Mouse (Mus musculus) Patski (cell line): ENCODE data around the gene Adcy3. TPM values are rescaled to one million over a fixed set of nuclear protein-coding genes. Genes with fewer than 3 reads are reported as not detected.
A peak's percentile ranks its signal among the peaks of the same experiment; 100 is the strongest.

Source experiments
- ATAC-seq: fragments of 100-300 bp; one replicate; pipeline ENCODE4 v1.8.0; 2021
- CTCF ChIA-PET: fragments of 350-600 bp; sonication (Branson Sonifier 250); formaldehyde crosslinking; loops from one replicate; lab custom pipeline; 2022; ENCODE audit warnings: inconsistent platforms; lab: Charles Lee
- POLR2A ChIA-PET: fragments of 350-600 bp; sonication (Branson Sonifier 250); formaldehyde crosslinking; loops from one replicate; lab custom pipeline; 2022; ENCODE audit warnings: antibody characterized with exemption, inconsistent platforms; lab: Charles Lee
- DNase-seq: peaks from one replicate; pipeline ENCODE4 v3.0.0-alpha.2; 2011; ENCODE audit warnings: low read depth, low spot score
- H3K27me3 ChIP-seq: fragments of 371-371 bp; one replicate; pipeline ENCODE4 v1.5.1; 2021
- CTCF ChIP-seq: fragments of 100-300 bp; IDR thresholded peaks from one replicate; pipeline ENCODE4 v1.5.1; 2021
- in situ Hi-C: fragments of 300-500 bp; cut with MboI; formaldehyde crosslinking; loops from 3 replicates; pipeline ENCODE4 v1.11.1; 2018; ENCODE audit warnings: low pct_unique_long_range_greater_than_20kb, mixed read lengths
- polyA plus RNA-seq: library from polyadenylated mRNA; unstranded; gene quantifications from one replicate; pipeline ENCODE4 v1.2.3, GENCODE M21; 2021

Gene Adcy3
- polyA plus RNA-seq, 1 experiment from 2014 or later = 1.6 TPM

DNA sequence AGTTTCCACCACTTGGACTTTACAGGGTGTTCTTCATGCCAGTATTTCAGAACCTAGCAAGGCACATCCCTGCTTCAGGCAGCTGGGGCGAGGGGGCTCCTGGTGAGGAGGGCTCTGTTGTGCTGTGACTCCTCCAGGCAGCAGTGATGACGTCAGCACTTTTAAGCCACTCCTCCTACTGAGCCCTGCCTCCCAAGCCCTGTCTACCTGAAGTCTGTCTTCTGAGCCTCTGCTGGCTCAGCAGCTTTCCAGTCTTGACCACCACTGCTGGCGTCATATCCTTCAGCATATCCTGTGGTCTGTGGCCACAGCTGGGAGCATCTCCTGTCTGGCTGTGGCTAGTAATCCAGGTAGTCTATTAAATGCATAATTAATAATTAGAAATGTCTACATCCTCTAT is 47.6 kb downstream of the Adcy3 start:
- DNase-seq = no peak
- no peak for TF ChIP-seq CTCF
- peaks cover 4% of the 10 kb centered on the region for H3K27me3 ChIP-seq
- ChIA-PET POLR2A (no interaction called here), CTCF (no interaction called here)
- in situ Hi-C loops = no loop called here
- no peak for ATAC-seq

DNA sequence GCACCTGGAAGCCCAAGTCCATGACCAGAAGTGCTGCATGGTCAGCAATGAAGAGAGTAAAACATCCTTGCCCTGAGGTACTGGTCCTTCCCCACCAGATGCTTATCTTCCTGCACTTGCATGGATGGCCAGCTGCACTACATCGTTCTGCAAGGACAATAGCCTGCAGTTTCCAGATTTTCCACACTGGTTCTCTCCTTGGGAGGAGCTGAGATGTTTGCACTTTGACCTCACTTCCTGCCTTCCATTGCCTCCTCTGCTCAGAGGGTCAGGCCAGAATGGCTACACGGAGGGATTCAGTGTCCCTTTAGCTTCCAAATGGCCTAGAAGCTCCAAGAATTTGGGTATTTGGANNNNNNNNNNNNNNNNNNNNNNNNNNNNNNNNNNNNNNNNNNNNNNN is 51.7 kb downstream of the Adcy3 start:
- H3K27me3 ChIP-seq = no peaks in the 10 kb centered on the region
- DNase-seq (no peak), ATAC-seq (no peak)
- in situ Hi-C loops = no loop called here
- CTCF ChIA-PET = no interaction called here
- no peak for TF ChIP-seq CTCF
- POLR2A ChIA-PET = no interaction called here

DNA sequence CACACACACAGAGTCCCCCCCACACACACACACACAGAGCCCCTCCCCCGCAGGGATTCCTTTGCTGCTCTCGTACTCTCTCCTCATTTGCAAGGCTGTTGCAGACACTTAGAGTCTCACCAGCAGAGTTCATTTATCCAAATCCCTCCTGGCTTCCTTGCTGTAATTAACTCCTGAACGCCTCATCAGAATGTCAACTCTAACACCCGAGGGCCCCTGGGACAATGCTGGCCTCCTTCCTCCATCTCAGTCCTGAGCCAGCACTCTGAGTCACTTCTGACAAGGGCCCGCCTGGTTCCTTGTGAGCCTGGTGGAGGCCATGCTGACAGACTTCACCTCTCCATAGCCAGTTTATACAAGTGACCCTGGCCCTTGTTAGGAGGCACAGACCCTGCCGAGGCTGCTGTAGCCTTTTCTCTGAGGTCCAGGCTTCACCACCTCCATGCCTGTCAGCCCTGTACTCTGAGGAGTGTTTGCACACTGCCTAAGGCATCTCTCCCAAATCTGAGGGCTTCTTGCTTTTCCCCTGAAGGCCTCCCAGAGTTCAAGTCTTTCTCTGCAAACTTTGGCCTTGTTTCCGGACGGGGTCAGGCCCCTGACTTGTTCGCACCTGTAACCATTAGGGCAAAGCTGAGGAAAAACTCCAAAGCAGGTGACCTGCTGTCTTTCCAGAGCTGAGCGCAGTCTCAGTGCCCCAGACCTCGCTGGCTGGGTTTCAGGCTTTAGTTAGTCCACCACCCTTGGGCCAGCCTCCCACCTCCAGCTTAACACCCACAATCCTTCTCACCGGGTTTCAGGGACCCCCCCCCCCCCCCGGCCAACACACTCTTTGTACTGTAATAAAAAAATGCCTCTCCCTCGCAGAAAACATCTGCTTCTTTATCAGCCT is 55.5 kb downstream of the Adcy3 start:
- TF ChIP-seq CTCF = no peak
- ChIA-PET POLR2A (no interaction called here), CTCF (no interaction called here)
- peak; percentile 75 for ATAC-seq
- peak; percentile 58 for DNase-seq
- H3K27me3 ChIP-seq = no peaks in the 10 kb centered on the region
- in situ Hi-C loops = no loop called here

DNA sequence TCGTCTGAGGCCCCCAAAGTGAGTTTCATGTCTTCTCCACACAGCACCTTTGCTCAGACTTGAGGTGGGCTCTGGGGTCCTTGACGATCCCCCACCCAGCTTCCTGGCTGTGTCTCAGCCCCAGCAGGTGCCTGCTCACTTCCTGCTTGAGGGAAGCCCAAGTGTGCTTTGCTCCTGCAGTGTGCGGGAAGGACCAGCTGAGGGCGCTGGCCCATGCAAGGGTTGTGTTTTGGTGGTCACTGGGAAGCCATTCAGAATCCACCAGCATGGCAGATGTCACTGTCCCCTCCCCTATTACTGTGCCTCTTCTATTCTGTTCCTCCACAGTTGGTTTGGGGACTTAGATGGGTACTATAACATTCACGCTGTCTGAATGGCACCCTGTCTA is 56.2 kb downstream of the Adcy3 start:
- ChIA-PET POLR2A (no interaction called here), CTCF (no interaction called here)
- ATAC-seq (no peak), DNase-seq (no peak)
- no peaks in the 10 kb centered on the region for H3K27me3 ChIP-seq
- in situ Hi-C loops = no loop called here
- TF ChIP-seq CTCF = no peak

GRCm38 (mm10) chr12:4192514-4192913 is 59.6 kb downstream of the Adcy3 start:
- ChIA-PET POLR2A (no interaction called here), CTCF (interaction anchor here (1.0 to 2.8 kb wide), 3 partner anchors 11 to 84 kb away, joined by 3 to 14 read pairs (median 5); no protein-coding TSS in a partner anchor)
- in situ Hi-C loops = no loop called here
- TF ChIP-seq CTCF = no peak
- ATAC-seq (peak; percentile 44), DNase-seq (no peak)
- H3K27me3 ChIP-seq = no peaks in the 10 kb centered on the region

- DNase-seq = no peak
- CTCF ChIA-PET = interaction anchor here (1.0 to 2.8 kb wide), 3 partner anchors 10 to 85 kb away, joined by 3 to 14 read pairs (median 5); no protein-coding TSS in a partner anchor
Observed at GRCm38 (mm10) chr12:4193025-4193740, 60.3 kb downstream of the Adcy3 start.

GRCm38 (mm10) chr12:4194643-4195042 is 61.7 kb downstream of the Adcy3 start:
- ATAC-seq (no peak), DNase-seq (no peak)
- POLR2A ChIA-PET = no interaction called here
- CTCF ChIA-PET = no interaction called here
- no peaks in the 10 kb centered on the region for H3K27me3 ChIP-seq
- no peak for TF ChIP-seq CTCF
- in situ Hi-C loops = no loop called here

More at GRCm38 (mm10) chr12:4193025-4193740, 60.3 kb downstream of the Adcy3 start:
- POLR2A ChIA-PET = no interaction called here
- ATAC-seq = no peak
- no peak for TF ChIP-seq CTCF
- in situ Hi-C loops = no loop called here
- H3K27me3 ChIP-seq = no peaks in the 10 kb centered on the region

- CTCF ChIA-PET = interaction anchor here (2.2 kb wide), 1 partner anchor 10 kb away, joined by 7 read pairs; no protein-coding TSS in a partner anchor
- peak; percentile 77 for ATAC-seq
- DNase-seq = peak; percentile 28
Observed at GRCm38 (mm10) chr12:4198702-4199101, 65.8 kb downstream of the Adcy3 start.

GRCm38 (mm10) chr12:4199271-4199670 is 66.4 kb downstream of the Adcy3 start:
- in situ Hi-C loops = no loop called here

More at GRCm38 (mm10) chr12:4198702-4199101, 65.8 kb downstream of the Adcy3 start:
- H3K27me3 ChIP-seq = no peaks in the 10 kb centered on the region
- POLR2A ChIA-PET = no interaction called here
- in situ Hi-C loops = no loop called here
- no peak for TF ChIP-seq CTCF

GRCm38 (mm10) chr12:4201454-4202200 is 68.7 kb downstream of the Adcy3 start:
- H3K27me3 ChIP-seq = no peaks in the 10 kb centered on the region
- TF ChIP-seq CTCF = no peak
- ATAC-seq (no peak), DNase-seq (no peak)
- in situ Hi-C loops = no loop called here
- POLR2A ChIA-PET = no interaction called here
- CTCF ChIA-PET = interaction anchor here (1.0 to 1.5 kb wide), 2 partner anchors 94 to 349 kb away, joined by 3 read pairs; no protein-coding TSS in a partner anchor

More at GRCm38 (mm10) chr12:4199271-4199670, 66.4 kb downstream of the Adcy3 start:
- no peak for TF ChIP-seq CTCF
- H3K27me3 ChIP-seq = no peaks in the 10 kb centered on the region
- no peak for DNase-seq
- ATAC-seq = no peak
- ChIA-PET POLR2A (no interaction called here), CTCF (interaction anchor here (2.2 kb wide), 1 partner anchor 10 kb away, joined by 7 read pairs; no protein-coding TSS in a partner anchor)
